Mouse (Mus musculus) brain, embryonic 14.5 days (tissue): ENCODE measurements around the gene Snrpd3.

Experiments
- CTCF ChIP-seq: fragments of 200-500 bp; IDR thresholded peaks from 2 replicates; pipeline ENCODE4 v1.5.1; 2012; ENCODE audit warnings: inconsistent platforms, mild to moderate bottlenecking, moderate library complexity, borderline replicate concordance; ENCODE audit not compliant: insufficient read depth, insufficient read length; ENCODE audit errors: extremely low read depth
- POLR2A ChIP-seq: fragments of 200-500 bp; IDR thresholded peaks from 2 replicates; pipeline ENCODE4 v1.6.1; 2012; ENCODE audit warnings: mild to moderate bottlenecking, inconsistent platforms, borderline replicate concordance; ENCODE audit not compliant: poor library complexity, insufficient read depth, insufficient read length, severe bottlenecking; ENCODE audit errors: extremely low read depth

DNA sequence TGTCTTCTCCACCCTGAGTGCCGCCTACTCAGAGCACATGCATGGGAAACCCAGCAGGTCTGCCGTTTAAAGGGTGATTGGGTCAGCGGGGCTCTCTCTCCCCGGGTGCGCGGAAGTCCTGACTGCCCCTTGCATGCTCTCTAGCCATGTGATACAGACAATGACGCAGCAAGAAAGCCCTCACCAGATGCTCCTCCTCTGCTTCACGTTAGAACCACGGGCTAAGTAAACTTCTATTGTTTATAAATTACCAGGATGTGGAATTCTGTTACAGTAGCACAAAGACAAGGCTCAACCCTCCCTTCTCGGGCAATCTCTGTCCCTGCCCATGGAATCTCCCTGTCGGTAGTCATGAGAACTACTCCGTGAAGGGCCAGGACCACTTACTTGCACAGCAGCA lies 33.8 kb downstream of the Snrpd3 start:
- TF ChIP-seq CTCF (no peak), POLR2A (no peak)
